Mouse (Mus musculus) CD8-positive naive resting alpha-beta T cell, adult 57 days (primary cell): Measurements from ENCODE around the gene Nmrk1. TPM values are rescaled to one million over a fixed set of nuclear protein-coding genes. Genes with fewer than 3 reads are reported as not detected.

Experiments used
- total RNA-seq: library from RNA; stranded (reverse); gene quantifications from one replicate; pipeline ENCODE4 v1.2.4, GENCODE M21; 2023

Gene Nmrk1
- 13.6 TPM for total RNA-seq

DNA sequence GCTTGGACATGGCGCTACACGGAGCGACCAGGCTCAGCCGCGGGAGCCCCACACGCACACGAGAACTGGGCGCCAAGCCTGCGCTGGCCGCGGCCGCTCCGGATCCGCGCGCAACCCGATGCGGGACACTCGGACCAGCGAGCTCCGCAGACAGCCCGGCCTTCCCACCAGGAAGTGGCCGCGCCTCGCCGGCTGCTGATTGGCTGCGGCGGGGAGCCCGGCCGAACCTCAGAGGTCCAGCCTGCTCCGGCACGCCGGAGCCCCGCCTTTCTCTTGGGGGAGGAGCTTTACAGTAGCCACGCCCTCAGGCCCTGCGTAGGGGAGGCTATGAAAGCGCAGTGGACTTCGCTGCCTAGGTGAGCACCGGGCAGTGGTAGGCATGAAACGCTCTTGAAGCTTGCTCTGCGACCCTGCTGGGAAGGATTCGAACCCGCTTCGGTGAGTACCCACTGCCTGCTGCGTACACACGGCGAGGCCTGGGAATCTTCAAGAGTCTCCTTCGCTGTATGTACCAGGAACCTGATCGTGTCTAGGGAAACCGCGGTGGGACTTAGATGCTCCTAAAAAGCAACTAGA lies at the start of gene Nmrk1, which contains the start of gene Ostf1:
Gene Nmrk1 (plus strand): TSS at position 307 of the 576 bp plus-strand sequence.
Gene Ostf1 (minus strand): TSS at position 180 of the 576 bp plus-strand sequence.

DNA sequence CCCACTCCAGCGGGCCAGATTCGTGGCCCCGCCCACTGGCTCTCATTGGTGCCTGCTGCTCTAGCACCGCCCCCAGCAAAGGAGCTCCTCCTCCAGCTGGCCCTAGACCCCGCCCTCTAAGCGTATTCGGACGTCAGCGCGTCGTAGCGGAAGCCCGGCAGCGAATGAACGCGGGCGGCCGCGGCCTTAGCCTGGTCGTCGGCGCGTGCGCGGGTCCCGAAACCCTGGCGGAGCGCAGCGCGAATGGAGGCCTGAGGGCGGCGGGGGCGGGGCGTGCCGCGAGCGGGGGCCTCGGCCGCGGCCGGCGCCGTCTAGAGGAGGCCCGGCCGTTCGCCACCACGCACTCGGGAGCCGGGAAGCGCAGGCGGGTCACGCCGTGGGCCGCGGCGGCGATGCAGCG lies 38.9 kb downstream of the Nmrk1 start, which contains the start of gene Carnmt1:
Gene Carnmt1 (plus strand): TSS at position 157 of the 400 bp plus-strand sequence.

Other genes with a start within 250 kb of the Nmrk1 start
- gene Ostf1, start 127 bp upstream of the Nmrk1 start, total RNA-seq: 134 TPM
- 14.3 TPM for gene Carnmt1, start 38.8 kb downstream of the Nmrk1 start, total RNA-seq
- gene D030056L22Rik, start 81.2 kb downstream of the Nmrk1 start, total RNA-seq: 14.4 TPM
- not detected for gene Trpm6, start 118.0 kb downstream of the Nmrk1 start, total RNA-seq